Mouse (Mus musculus) layer of hippocampus, adult 2 months (tissue): ENCODE measurements around the gene Apol6. TPM values are rescaled to one million over a fixed set of nuclear protein-coding genes. Genes with fewer than 3 reads are reported as not detected.
"Not testable (repeated sequence)": the region's sequence is repeated elsewhere in the genome, so short reads cannot be mapped to it uniquely, and the experiment has no call there.

Experiments
- DNase-seq, 2 experiments: peaks; one replicate each; pipeline ENCODE4 v3.0.0; 2022; ENCODE audit warnings: low spot score in 2 of 2
- H3K27ac ChIP-seq: fragments of 200-600 bp; 2 replicates; pipeline ENCODE4 v1.8.1; 2022
- H3K4me3 ChIP-seq: fragments of 200-600 bp; 2 replicates; pipeline ENCODE4 v1.8.1; 2022; ENCODE audit warnings: mild to moderate bottlenecking
- CTCF ChIP-seq: fragments of 200-600 bp; conservative IDR thresholded peaks from 2 replicates; pipeline ENCODE4 v1.8.1; 2022; ENCODE audit warnings: antibody characterized with exemption, mild to moderate bottlenecking, moderate library complexity
- total RNA-seq, 2 experiments: library from RNA; stranded (reverse); gene quantifications; 2 replicates each; pipeline ENCODE4 v1.2.3; 2021

Gene Apol6
- total RNA-seq, 2 experiments from 2014 or later: not detected

GRCm38 (mm10) chr15:77037278-77038161 is 7.0 kb upstream of the Apol6 start:
- no peak for DNase-seq
- peak overlapping the region; percentile 72 for H3K27ac ChIP-seq
- H3K4me3 ChIP-seq: no peak overlapping the region
- no peak for TF ChIP-seq CTCF

DNA sequence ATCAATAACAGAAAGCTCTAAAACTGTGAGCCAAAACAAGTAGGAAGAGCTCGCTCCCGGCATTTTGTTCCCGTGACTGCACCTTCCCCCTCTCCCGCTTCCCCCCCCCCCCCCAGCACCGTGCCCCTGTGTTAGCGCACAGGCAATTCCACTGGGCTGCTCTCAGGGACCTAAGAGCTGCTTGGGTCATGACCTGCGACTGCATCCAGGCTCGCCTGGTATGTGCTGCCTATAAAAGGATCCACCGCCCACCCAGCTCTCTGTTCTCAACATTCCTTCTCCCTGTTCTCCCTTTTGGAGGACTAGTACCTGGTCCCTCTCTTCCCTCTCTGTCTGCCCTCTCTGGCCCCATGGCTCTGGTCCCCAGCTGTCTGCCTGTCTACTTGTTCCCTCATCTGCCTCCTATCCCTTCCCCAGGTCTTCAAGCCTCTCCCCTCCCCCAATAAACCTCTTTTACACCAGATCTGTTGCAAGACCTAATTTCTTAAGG is 5.3 kb upstream of the Apol6 start:
- no peak for DNase-seq
- no peak for TF ChIP-seq CTCF
- H3K27ac ChIP-seq: no peak overlapping the region

DNA sequence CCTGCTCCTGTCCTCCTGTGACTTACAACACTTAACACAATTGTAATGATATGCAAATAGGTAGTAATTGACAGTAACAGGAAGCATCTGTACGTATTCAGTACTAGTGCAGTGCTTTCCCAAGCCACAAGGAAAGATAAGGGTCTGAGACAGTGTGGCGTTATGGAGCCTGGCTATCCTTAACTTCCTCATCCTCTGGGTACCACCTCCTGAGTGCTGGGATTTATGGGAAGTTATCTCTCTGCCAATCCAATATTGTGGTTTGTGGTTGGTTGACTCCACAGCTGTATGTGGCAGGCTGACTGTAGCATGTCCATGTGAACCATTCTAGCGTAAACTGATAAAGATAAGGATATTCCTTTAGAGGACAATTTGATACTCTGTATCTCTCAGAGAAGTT is 3.7 kb upstream of the Apol6 start:
- no peak overlapping the region for H3K27ac ChIP-seq
- no peak for TF ChIP-seq CTCF
- no peak for DNase-seq
- no peak overlapping the region for H3K4me3 ChIP-seq

More for the DNA sequence above, 5.3 kb upstream of the Apol6 start:
- no peak overlapping the region for H3K4me3 ChIP-seq

DNA sequence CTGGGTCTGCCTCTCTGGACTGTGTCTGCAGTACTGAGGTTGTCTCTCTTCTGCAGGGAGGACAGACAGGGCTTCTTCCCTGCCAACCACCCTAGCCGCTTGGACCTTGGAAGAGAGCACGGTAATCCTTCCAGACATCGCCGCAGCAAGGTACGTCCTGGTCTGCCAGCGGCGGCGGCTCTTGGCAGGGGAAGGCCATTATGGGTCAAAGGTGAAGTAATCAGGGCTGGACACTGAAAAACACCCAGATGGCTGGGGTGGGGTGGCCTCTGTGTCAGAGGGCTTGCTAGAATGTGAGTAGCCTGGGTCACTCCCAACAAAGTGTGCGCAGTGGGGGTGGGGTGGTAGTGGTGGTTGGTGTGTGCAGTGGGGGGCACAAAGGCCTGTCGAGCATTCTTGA is 1.1 kb downstream of the Apol6 start:
- no peak overlapping the region for H3K27ac ChIP-seq
- TF ChIP-seq CTCF: no peak
- no peak for DNase-seq
- H3K4me3 ChIP-seq: no peak overlapping the region

- Histone ChIP-seq H3K4me3 (no peak within 1 kb of the TSS), H3K27ac (no peak within 1 kb of the TSS)
- TF ChIP-seq CTCF: no peak
- no peak for DNase-seq
Observed at GRCm38 (mm10) chr15:77050570-77050969, 6.0 kb downstream of the Apol6 start, which contains the start of gene Mb. Gene Mb (minus strand): TSS chr15:77050670.

- no peak for TF ChIP-seq CTCF
Observed at GRCm38 (mm10) chr15:77052176-77052575, 7.6 kb downstream of the Apol6 start.

DNA sequence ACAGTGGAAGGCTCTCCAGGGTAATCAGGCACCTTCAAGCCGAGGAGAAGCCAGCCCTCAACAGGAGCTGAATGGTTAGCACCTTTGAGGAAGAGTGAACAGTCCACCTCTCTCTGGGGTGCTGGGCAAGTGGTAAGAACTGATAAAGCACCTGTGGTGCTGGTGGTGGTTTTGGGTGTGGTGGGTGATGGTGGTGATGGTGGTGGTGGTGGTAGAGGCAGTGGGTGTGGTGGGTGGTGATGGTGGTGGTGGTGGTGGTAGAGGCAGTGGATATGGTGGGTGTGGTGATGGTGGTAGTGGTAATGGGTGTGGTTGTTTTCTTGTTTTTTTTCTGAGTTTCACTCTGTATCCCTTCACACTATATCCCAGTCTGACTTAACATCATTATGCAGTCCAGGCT is 8.5 kb downstream of the Apol6 start:
- H3K27ac ChIP-seq: no peak overlapping the region
- no peak overlapping the region for H3K4me3 ChIP-seq
- DNase-seq: no peak
- TF ChIP-seq CTCF: no peak

More at GRCm38 (mm10) chr15:77052176-77052575, 7.6 kb downstream of the Apol6 start:
- DNase-seq: no peak
- Histone ChIP-seq H3K4me3 (no peak overlapping the region), H3K27ac (no peak overlapping the region)

- no peak for TF ChIP-seq CTCF
- no peak overlapping the region for H3K4me3 ChIP-seq
- no peak for DNase-seq
- peak overlapping the region; percentile 69 for H3K27ac ChIP-seq
Observed at GRCm38 (mm10) chr15:77054611-77055175, 10.2 kb downstream of the Apol6 start.

DNA sequence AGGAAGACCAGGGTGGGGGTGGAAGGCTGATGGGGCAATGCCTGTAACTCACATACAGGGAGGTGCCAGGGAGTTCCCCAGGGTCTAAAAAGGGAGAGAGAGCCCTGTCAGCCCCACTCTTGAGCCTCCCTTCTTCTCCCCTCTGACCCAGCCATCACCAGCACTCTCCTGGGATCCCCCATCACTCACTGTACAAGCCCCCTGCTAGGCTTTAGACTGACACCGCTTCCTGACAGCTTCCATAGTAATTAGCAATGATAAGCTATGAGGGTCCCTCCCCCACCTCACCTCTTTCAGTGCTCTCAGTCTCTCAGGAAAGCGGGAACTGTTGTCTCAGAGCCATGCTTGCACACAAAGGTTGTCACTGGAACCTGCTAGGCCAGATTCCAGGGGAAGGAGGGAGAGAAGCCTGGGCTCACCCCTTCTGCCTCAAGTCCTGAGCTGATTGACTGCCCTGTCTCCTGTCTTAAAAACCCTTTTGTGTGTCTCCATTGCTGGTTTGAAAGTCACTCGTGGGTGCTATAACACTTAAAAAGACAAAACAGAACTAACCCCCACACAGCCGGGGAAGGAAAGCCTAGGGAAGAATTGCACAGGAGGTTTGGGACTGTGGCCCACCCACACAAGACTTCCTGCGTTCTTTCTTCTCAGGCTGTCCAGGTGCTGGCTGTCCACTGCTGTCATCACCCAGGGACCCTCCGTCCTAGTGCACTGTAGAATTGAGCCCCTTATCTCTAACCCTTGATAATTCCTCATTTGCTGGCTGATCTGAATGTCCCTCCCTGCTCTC is 11.7 kb downstream of the Apol6 start:
- no peak for TF ChIP-seq CTCF
- no peak overlapping the region for H3K4me3 ChIP-seq
- peak overlapping the region; percentile 69; the same call in 1 of the 2 replicates for H3K27ac ChIP-seq
- DNase-seq: no peak

- Histone ChIP-seq H3K4me3 (no peak overlapping the region), H3K27ac (peak overlapping the region; percentile 19; the same call in 1 of the 2 replicates)
- no peak for TF ChIP-seq CTCF
- no peak for DNase-seq
Observed at GRCm38 (mm10) chr15:77056791-77057051, 12.2 kb downstream of the Apol6 start.

DNA sequence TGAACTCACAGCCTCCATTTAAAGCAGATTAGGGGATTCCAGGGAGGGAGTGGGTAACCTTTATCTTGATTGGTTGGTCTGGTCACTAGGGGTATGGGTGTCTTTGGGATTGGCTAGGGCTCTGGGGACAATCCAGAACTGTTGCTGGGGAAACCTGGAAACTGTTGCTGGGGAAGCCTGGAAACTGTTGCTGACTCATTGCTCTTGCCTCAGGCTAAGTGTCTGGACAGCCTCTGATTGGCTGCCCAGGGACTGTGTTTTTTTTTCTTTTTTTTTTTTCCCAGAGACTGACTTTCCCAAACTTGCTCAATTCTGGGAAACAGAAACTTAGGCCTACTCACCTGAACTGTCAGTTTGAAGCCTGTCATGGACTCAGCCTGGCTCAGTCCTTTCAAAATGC is 14.0 kb downstream of the Apol6 start:
- TF ChIP-seq CTCF: no peak
- H3K4me3 ChIP-seq: no peak overlapping the region
- no peak overlapping the region for H3K27ac ChIP-seq
- DNase-seq: no peak

DNA sequence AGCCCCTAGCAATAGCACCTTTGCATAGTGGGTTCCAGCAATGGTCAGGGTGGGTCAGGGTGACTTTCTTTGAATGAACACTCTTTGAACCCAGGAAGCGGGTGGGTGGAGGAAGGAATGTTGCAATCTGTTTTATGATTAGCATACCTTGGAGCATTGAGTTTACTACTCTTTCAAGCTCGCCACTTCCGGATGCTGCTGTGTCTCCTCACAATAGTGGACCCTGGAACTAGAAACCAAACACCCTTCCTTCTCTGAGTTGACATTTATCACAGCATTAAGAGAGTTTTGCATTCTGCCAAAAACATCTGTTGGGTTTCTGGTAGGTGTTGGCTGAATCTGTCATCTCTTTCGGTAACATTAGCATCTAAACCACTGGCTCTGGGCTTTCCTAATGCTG is 14.9 kb downstream of the Apol6 start:
- DNase-seq, H3K4me3 ChIP-seq, H3K27ac ChIP-seq: not testable (repeated sequence)

DNA sequence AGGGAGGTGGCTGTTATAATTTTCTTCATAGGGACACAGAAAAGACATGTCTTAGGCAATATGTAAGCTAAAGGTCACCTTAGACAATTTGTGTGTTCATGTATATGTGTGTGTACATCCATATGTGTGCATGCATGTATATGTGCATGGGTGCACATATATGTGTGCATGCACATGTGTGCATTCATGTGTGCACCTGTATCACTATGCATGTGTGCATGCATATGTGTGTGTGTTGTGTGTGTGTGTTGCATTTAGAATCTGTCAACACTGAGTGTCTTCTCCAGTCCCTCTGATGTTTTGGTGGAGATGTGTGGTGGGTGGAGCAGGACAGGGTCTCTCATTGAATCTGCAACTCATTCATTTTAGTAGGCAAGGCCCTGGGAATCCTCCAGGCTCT is 18.2 kb downstream of the Apol6 start:
- Histone ChIP-seq H3K4me3 (no peak overlapping the region), H3K27ac (no peak overlapping the region)
- no peak for DNase-seq
- TF ChIP-seq CTCF: no peak
